Comparison of ENCODE assay signal across 21 mouse cellular contexts in the genomic region with DNA sequence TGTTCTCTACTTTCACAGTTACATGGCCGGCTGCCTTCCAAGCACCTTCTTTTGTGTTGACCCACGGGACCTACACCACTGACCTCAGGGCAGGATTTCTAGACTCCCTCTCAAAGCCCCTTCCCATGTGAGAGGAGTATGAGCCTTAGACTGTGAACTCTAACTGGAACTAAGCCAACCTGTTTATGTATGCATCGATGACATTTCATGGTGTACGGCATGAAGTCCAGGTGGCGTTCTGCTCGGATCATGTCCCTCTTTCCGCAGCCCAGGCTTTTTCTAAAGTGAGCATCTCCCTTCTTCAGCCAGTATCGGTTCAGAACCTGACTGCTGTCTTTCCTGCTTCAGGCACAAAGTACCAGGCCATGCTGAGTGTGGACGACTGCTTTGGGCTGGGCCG. TPM values are rescaled to one million over a fixed set of nuclear protein-coding genes. Genes with fewer than 3 reads are reported as not detected.
A peak's percentile ranks its signal among the peaks of the same experiment; 100 is the strongest.
DNase-seq lines count a peak whose midpoint lies in the region; ATAC-seq and TF ChIP-seq lines count a peak whose summit lies in the region.
"Had no signal": no experiment of that assay in that cellular context is flagged by ENCODE, and none has a peak within 500 bp of the region (broad histone marks: within the 10 kb centered on the region; RNA-seq: fewer than 3 reads in every experiment).

No protein-coding gene starts in this region.

- peak; percentile 41 to 53 for DNase-seq in cerebellum, postnatal 10 days
- DNase-seq in hindbrain, postnatal 0 days (ENCODE audit: low spot score) = peak; percentile 54
- DNase-seq in midbrain, postnatal 0 days (ENCODE audit: low spot score) = peak; percentile 42
- DNase-seq: adrenal gland, adult 2 months; adrenal gland, postnatal 10 days; adrenal gland, postnatal 25 days; cerebellum, adult 11-12 months; cerebellum, adult 9-10 months; cerebellum, postnatal 36 days; embryo, embryonic 11 days had no signal

- H3K27me3 ChIP-seq in hindbrain, postnatal 0 days (ENCODE audit: insufficient read depth, low read length) = no peaks in the 10 kb centered on the region
- no peaks in the 10 kb centered on the region for H3K27me3 ChIP-seq in hindbrain, embryonic 16.5 days (replicated peaks; ENCODE audit: control insufficient read depth, insufficient read depth, low read length)
- H3K27me3 ChIP-seq in midbrain, postnatal 0 days (ENCODE audit: insufficient read depth, low read length) = no peaks in the 10 kb centered on the region
- no peaks in the 10 kb centered on the region for H3K27me3 ChIP-seq in midbrain, embryonic 13.5 days
- H3K27me3 ChIP-seq: embryonic facial prominence, embryonic 13.5 days; embryonic facial prominence, embryonic 15.5 days; forebrain, embryonic 12.5 days had no signal

- H3K9ac ChIP-seq in hindbrain, postnatal 0 days (replicated peaks; ENCODE audit: low read length) = no peak overlapping the region
- H3K9ac ChIP-seq in hindbrain, embryonic 16.5 days (ENCODE audit: low read depth, low read length) = no peak overlapping the region
- no peak overlapping the region for H3K9ac ChIP-seq in midbrain, postnatal 0 days (replicated peaks; ENCODE audit: low read length, poor library complexity, severe bottlenecking)
- no peak overlapping the region for H3K9ac ChIP-seq in midbrain, embryonic 13.5 days (replicated peaks)
- H3K9ac ChIP-seq: embryonic facial prominence, embryonic 13.5 days; embryonic facial prominence, embryonic 15.5 days; forebrain, embryonic 12.5 days had no signal

- no peak for ATAC-seq in cerebellum, adult (ENCODE audit: insufficient number of reproducible peaks, low FRiP score, low TSS enrichment)
- ATAC-seq in hindbrain, postnatal 0 days = no peak
- ATAC-seq in hindbrain, embryonic 16.5 days = no peak
- no peak for ATAC-seq in midbrain, postnatal 0 days (ENCODE audit: low FRiP score)
- no peak for ATAC-seq in midbrain, embryonic 13.5 days
- ATAC-seq: forebrain, embryonic 14.5 days; forebrain, embryonic 16.5 days had no signal

- no peaks in the 10 kb centered on the region for H3K9me3 ChIP-seq in hindbrain, postnatal 0 days (ENCODE audit: low read length)
- no peaks in the 10 kb centered on the region for H3K9me3 ChIP-seq in hindbrain, embryonic 16.5 days (ENCODE audit: control insufficient read depth, low read length)
- H3K9me3 ChIP-seq in midbrain, postnatal 0 days (ENCODE audit: low read length) = no peaks in the 10 kb centered on the region
- H3K9me3 ChIP-seq in midbrain, embryonic 13.5 days = no peaks in the 10 kb centered on the region
- H3K9me3 ChIP-seq: embryonic facial prominence, embryonic 13.5 days; embryonic facial prominence, embryonic 15.5 days; forebrain, embryonic 10.5 days; forebrain, embryonic 12.5 days had no signal

- H3K27ac ChIP-seq in hindbrain, postnatal 0 days = no peak overlapping the region
- no peak overlapping the region for H3K27ac ChIP-seq in hindbrain, embryonic 16.5 days (ENCODE audit: low read depth, low read length)
- H3K27ac ChIP-seq in midbrain, postnatal 0 days (ENCODE audit: low read depth, low read length) = no peak overlapping the region
- H3K27ac ChIP-seq in midbrain, embryonic 13.5 days = no peak overlapping the region
- H3K27ac ChIP-seq: embryonic facial prominence, embryonic 15.5 days; forebrain, embryonic 10.5 days; forebrain, embryonic 12.5 days had no signal

- peaks cover 19% of the 10 kb centered on the region for H3K4me1 ChIP-seq in hindbrain, postnatal 0 days (ENCODE audit: insufficient read depth, low read length)
- peaks cover 20% of the 10 kb centered on the region for H3K4me1 ChIP-seq in hindbrain, embryonic 16.5 days (ENCODE audit: control insufficient read depth, insufficient read depth, low read depth, low read length)
- peaks cover 12% of the 10 kb centered on the region; the same call in 1 of the 2 replicates for H3K4me1 ChIP-seq in midbrain, postnatal 0 days (ENCODE audit: insufficient read depth, low read length)
- peaks cover 45% of the 10 kb centered on the region for H3K4me1 ChIP-seq in midbrain, embryonic 13.5 days (replicated peaks)

- peaks cover 5% of the 10 kb centered on the region; the same call in 1 of the 2 replicates for H3K36me3 ChIP-seq in hindbrain, postnatal 0 days (ENCODE audit: insufficient read depth, low read length)
- no peaks in the 10 kb centered on the region for H3K36me3 ChIP-seq in hindbrain, embryonic 16.5 days (ENCODE audit: control insufficient read depth, insufficient read depth, low read length)
- peaks cover 12% of the 10 kb centered on the region; the same call in 1 of the 2 replicates for H3K36me3 ChIP-seq in midbrain, postnatal 0 days (ENCODE audit: insufficient read depth, low read length)
- H3K36me3 ChIP-seq in midbrain, embryonic 13.5 days = 0 out of 2 replicates have a peak, but pooled peaks cover 6% of the 10 kb centered on the region
- H3K36me3 ChIP-seq: forebrain, embryonic 12.5 days had no signal

- no peak for TF ChIP-seq CTCF in hindbrain, postnatal 0 days (IDR thresholded peaks at IDR 0.05; ENCODE audit: low read depth)
- no peak for TF ChIP-seq CTCF in midbrain, postnatal 0 days (IDR thresholded peaks at IDR 0.05)

- 70% methylated on average over 10 of the region's 10 CpGs for WGBS in hindbrain, postnatal 0 days
- WGBS in hindbrain, embryonic 16.5 days = 72% methylated on average over 10 of the region's 10 CpGs
- WGBS in midbrain, postnatal 0 days = 83% methylated on average over 10 of the region's 10 CpGs
- 85% methylated on average over 10 of the region's 10 CpGs for WGBS in midbrain, embryonic 13.5 days

- no peak overlapping the region for H3K4me2 ChIP-seq in hindbrain, postnatal 0 days (ENCODE audit: low read depth, low read length)
- H3K4me2 ChIP-seq in hindbrain, embryonic 16.5 days (ENCODE audit: low read length) = no peak overlapping the region
- no peak overlapping the region for H3K4me2 ChIP-seq in midbrain, postnatal 0 days (ENCODE audit: low read depth, low read length, poor library complexity, severe bottlenecking)
- no peak overlapping the region for H3K4me2 ChIP-seq in midbrain, embryonic 13.5 days (replicated peaks)
- H3K4me2 ChIP-seq: embryonic facial prominence, embryonic 13.5 days; embryonic facial prominence, embryonic 15.5 days; forebrain, embryonic 12.5 days had no signal

- no peak overlapping the region for H3K4me3 ChIP-seq in hindbrain, postnatal 0 days (ENCODE audit: low read length)
- no peak overlapping the region for H3K4me3 ChIP-seq in hindbrain, embryonic 16.5 days (ENCODE audit: low read length)
- no peak overlapping the region for H3K4me3 ChIP-seq in midbrain, postnatal 0 days (ENCODE audit: low read depth, low read length)
- no peak overlapping the region for H3K4me3 ChIP-seq in midbrain, embryonic 13.5 days (replicated peaks)
- H3K4me3 ChIP-seq: embryonic facial prominence, embryonic 13.5 days; embryonic facial prominence, embryonic 15.5 days; erythroblast, embryonic 14.5 days; forebrain, embryonic 10.5 days; forebrain, embryonic 12.5 days had no signal

RNA-seq across cellular contexts. Expression of gene P4ha2, which starts 17.2 kb away (rescaled TPM):
- total RNA-seq in hindbrain, postnatal 0 days (2014; rRNA removed) = 6.5 and 9.7 TPM in 2 replicates
- polyA plus RNA-seq in hindbrain, postnatal 0 days (2015; fragmentation: Nextera tagmentation; extraction: Ambion mirVana) = 8.4 and 9.0 TPM in 2 replicates
- 12.3 and 15.1 TPM in 2 replicates for polyA plus RNA-seq in hindbrain, embryonic 16.5 days (2015; fragmentation: Nextera tagmentation; extraction: Ambion mirVana)
- total RNA-seq in midbrain, postnatal 0 days (2014; rRNA removed) = 8.9 and 16.4 TPM in 2 replicates
- polyA plus RNA-seq in midbrain, postnatal 0 days (2015; fragmentation: Nextera tagmentation; extraction: Ambion mirVana) = 8.6 and 8.7 TPM in 2 replicates
- polyA plus RNA-seq in midbrain, embryonic 13.5 days (2015; fragmentation: Nextera tagmentation; extraction: Ambion mirVana) = 6.0 and 7.8 TPM in 2 replicates
- polyA plus RNA-seq: erythroblast, embryonic 14.5 days had no signal

RNA-seq across cellular contexts. Expression of gene Pdlim4, which starts 48.3 kb away (rescaled TPM):
- total RNA-seq in hindbrain, postnatal 0 days (2014; rRNA removed) = 46.1 and 51.1 TPM in 2 replicates
- polyA plus RNA-seq in hindbrain, postnatal 0 days (2015; fragmentation: Nextera tagmentation; extraction: Ambion mirVana) = 47.6 and 54.6 TPM in 2 replicates
- 37.4 and 38.4 TPM in 2 replicates for polyA plus RNA-seq in hindbrain, embryonic 16.5 days (2015; fragmentation: Nextera tagmentation; extraction: Ambion mirVana)
- total RNA-seq in midbrain, postnatal 0 days (2014; rRNA removed) = 19.5 and 31.7 TPM in 2 replicates
- polyA plus RNA-seq in midbrain, postnatal 0 days (2015; fragmentation: Nextera tagmentation; extraction: Ambion mirVana) = 32.8 and 35.1 TPM in 2 replicates
- polyA plus RNA-seq in midbrain, embryonic 13.5 days (2015; fragmentation: Nextera tagmentation; extraction: Ambion mirVana) = 23.0 and 23.7 TPM in 2 replicates
- total RNA-seq: MEL had no signal
